Mouse (Mus musculus) cerebellum, adult 2 months (tissue): ENCODE measurements around the gene Olfr1415.

Source experiments
- CTCF ChIP-seq: fragments of 200-500 bp; IDR thresholded peaks from 2 replicates; pipeline ENCODE4 v1.5.1; 2011; ENCODE audit warnings: low read depth, mild to moderate bottlenecking, control low read depth, low read length, moderate library complexity, borderline replicate concordance; ENCODE audit not compliant: insufficient read depth
- POLR2A ChIP-seq: fragments of 200-500 bp; IDR thresholded peaks from 2 replicates; pipeline ENCODE4 v1.6.1; 2011; ENCODE audit warnings: low read length, control low read depth, borderline replicate concordance; ENCODE audit not compliant: insufficient read depth

- TF ChIP-seq POLR2A, result no peak
- no peak for TF ChIP-seq CTCF
Measured at GRCm38 (mm10) chr1:92496001-92496400, at the start of gene Olfr1415.
